8 mouse cellular contexts compared by ENCODE assay signal in genomic region chr1:92137136-92137848, GRCm38 (mm10). TPM values are rescaled to one million over a fixed set of nuclear protein-coding genes. Genes with fewer than 3 reads are reported as not detected.
DNase-seq lines count a peak whose midpoint lies in the region; ATAC-seq and TF ChIP-seq lines count a peak whose summit lies in the region.

No protein-coding gene starts in this region.

- H3K9me3 ChIP-seq in heart, embryonic 15.5 days (replicated peaks): no peaks in the 10 kb centered on the region
- no peaks in the 10 kb centered on the region for H3K9me3 ChIP-seq in liver, postnatal 0 days (ENCODE audit: low read length)

- H3K4me2 ChIP-seq in heart, embryonic 15.5 days: no peak overlapping the region
- no peak overlapping the region for H3K4me2 ChIP-seq in liver, postnatal 0 days (ENCODE audit: low read depth, low read length)

- peak; percentile 47 to 49 for DNase-seq in right cerebral cortex, postnatal 10 days (ENCODE audit: low spot score in 2 of 2)
- DNase-seq in right cerebral cortex, postnatal 14 days: no peak
- peak; percentile 85 to 87 for DNase-seq in cerebellum, postnatal 10 days
- peak; percentile 34 for DNase-seq in liver, postnatal 0 days
- no peak for DNase-seq in frontal cortex, postnatal 14 days (ENCODE audit: low spot score in 2 of 2)
- DNase-seq in layer of hippocampus, adult 9-10 months (ENCODE audit: low spot score): no peak

- 54% methylated on average over 2 of the region's 2 CpGs for WGBS in heart, embryonic 15.5 days
- WGBS in liver, postnatal 0 days (ENCODE audit: insufficient replicate concordance): 57% methylated on average over 2 of the region's 2 CpGs

- H3K36me3 ChIP-seq in heart, embryonic 15.5 days: no peaks in the 10 kb centered on the region
- no peaks in the 10 kb centered on the region for H3K36me3 ChIP-seq in liver, postnatal 0 days (replicated peaks; ENCODE audit: insufficient read depth, low read length)

- no peaks in the 10 kb centered on the region for H3K27me3 ChIP-seq in heart, embryonic 15.5 days
- H3K27me3 ChIP-seq in liver, postnatal 0 days (ENCODE audit: insufficient read depth, low read length): no peaks in the 10 kb centered on the region

- peaks cover 31% of the 10 kb centered on the region for H3K4me1 ChIP-seq in heart, embryonic 15.5 days (replicated peaks)
- peaks cover under 1% of the 10 kb centered on the region; the same call in 1 of the 2 replicates for H3K4me1 ChIP-seq in liver, postnatal 0 days (ENCODE audit: insufficient read depth)

- TF ChIP-seq EP300 in liver, postnatal 0 days (IDR thresholded peaks at IDR 0.05; ENCODE audit: low read depth): 0 out of 2 replicates have a peak, but pooled peaks have one; percentile 32

- peak; percentile 82 for ATAC-seq in heart, embryonic 15.5 days (replicated peaks; ENCODE audit: insufficient number of reproducible peaks, insufficient read depth, low FRiP score, low read depth)
- ATAC-seq in liver, postnatal 0 days: no peak
- ATAC-seq in megakaryocyte progenitor cell, adult 5-6 weeks (replicated peaks; ENCODE audit: poor library complexity): no peak

- H3K9ac ChIP-seq in heart, embryonic 15.5 days: no peak overlapping the region
- no peak overlapping the region for H3K9ac ChIP-seq in liver, postnatal 0 days (replicated peaks)

- peak overlapping the region; percentile 55 for H3K27ac ChIP-seq in heart, embryonic 15.5 days
- no peak overlapping the region for H3K27ac ChIP-seq in liver, postnatal 0 days (ENCODE audit: low read depth)

- no peak for TF ChIP-seq CTCF in liver, postnatal 0 days (IDR thresholded peaks at IDR 0.05; ENCODE audit: low read depth)

- H3K4me3 ChIP-seq in heart, embryonic 15.5 days: no peak overlapping the region
- H3K4me3 ChIP-seq in liver, postnatal 0 days (ENCODE audit: low read depth, low read length): no peak overlapping the region

RNA-seq across cellular contexts. Expression of gene Hdac4, which starts 58.2 kb away (rescaled TPM):
- 10.5 and 18.7 TPM in 2 replicates for polyA plus RNA-seq in heart, embryonic 15.5 days (2015; fragmentation: Nextera tagmentation; extraction: Ambion mirVana)
- polyA plus RNA-seq in liver, postnatal 0 days (2015; fragmentation: Nextera tagmentation; extraction: Ambion mirVana): 3.0 and 3.8 TPM in 2 replicates
- total RNA-seq in megakaryocyte progenitor cell, adult 5-6 weeks (2015): 13.8 and 22.6 TPM in 2 replicates
- total RNA-seq in megakaryocyte progenitor cell, adult 5-6 weeks (2017): 8.4 and 9.3 TPM in 2 replicates

Comparison
In these comparisons a context has a peak if more than half of its experiments do, and no peak if none do; other contexts are left out.
1. DNase-seq: peak in right cerebral cortex, postnatal 10 days (2 of 2), cerebellum, postnatal 10 days (2 of 2) and liver, postnatal 0 days (single experiment); none in right cerebral cortex, postnatal 14 days (single experiment), frontal cortex, postnatal 14 days (0 of 2) and layer of hippocampus, adult 9-10 months (single experiment).